Mouse (Mus musculus) central nervous system, embryonic 11.5 days (tissue): ENCODE measurements around the gene Olfr844. TPM values are rescaled to one million over a fixed set of nuclear protein-coding genes. Genes with fewer than 3 reads are reported as not detected.

Experiments used
- polyA plus RNA-seq: library from polyadenylated mRNA; depleted of rRNA; stranded (reverse); fragments of >200 nt; gene quantifications from 2 replicates; pipeline ENCODE4 v1.2.3, GENCODE M21; 2012; rRNA removed

The Olfr844 gene
- polyA plus RNA-seq: not detected in 2 replicates

GRCm38 (mm10) chr9:19316047-19316446 is at the start of gene Olfr844:
Olfr844 (plus strand) TSS chr9:19316347.

GRCm38 (mm10) chr9:19336157-19336556 is 20.0 kb downstream of the Olfr844 start, which contains the start of gene Olfr845:
Olfr845 (plus strand) TSS chr9:19336457.

GRCm38 (mm10) chr9:19363905-19364304 is 47.8 kb downstream of the Olfr844 start, which contains the start of gene Olfr846:
Olfr846 (minus strand) TSS chr9:19364005.

Other genes with a start within 250 kb of the Olfr844 start
- not detected in 2 replicates for gene Olfr836, start 196.0 kb upstream of the Olfr844 start, polyA plus RNA-seq
- gene Olfr837, start 180.0 kb upstream of the Olfr844 start, polyA plus RNA-seq: not detected in 2 replicates
- not detected in 2 replicates for gene Olfr839-ps1, start 139.0 kb upstream of the Olfr844 start, polyA plus RNA-seq
- gene Olfr843, start 64.4 kb upstream of the Olfr844 start, polyA plus RNA-seq: not detected in 2 replicates
- gene Olfr845, start 20.1 kb downstream of the Olfr844 start, polyA plus RNA-seq: not detected in 2 replicates
- gene Olfr846, start 47.7 kb downstream of the Olfr844 start, polyA plus RNA-seq: not detected in 2 replicates
- gene Olfr847, start 62.3 kb downstream of the Olfr844 start, polyA plus RNA-seq: not detected in 2 replicates
- not detected in 2 replicates for gene Olfr849, start 123.9 kb downstream of the Olfr844 start, polyA plus RNA-seq
- not detected in 2 replicates for gene Olfr850, start 161.9 kb downstream of the Olfr844 start, polyA plus RNA-seq
- not detected in 2 replicates for gene Olfr851, start 176.9 kb downstream of the Olfr844 start, polyA plus RNA-seq
- not detected in 2 replicates for gene Olfr853, start 224.7 kb downstream of the Olfr844 start, polyA plus RNA-seq